Mouse (Mus musculus): ENCODE results near the gene Rnpepl1. TPM values are rescaled to one million over a fixed set of nuclear protein-coding genes. Genes with fewer than 3 reads are reported as not detected.

Rnpepl1 gene
- total RNA-seq (2021): 10 to 100 TPM; 36.1 to 40.2 TPM
- long read RNA-seq, experiment 1, full-length matches to known transcripts: 14 of 44 reads
- long read RNA-seq, experiment 1, partial matches to known transcripts: 5 of 44 reads
- long read RNA-seq, experiment 1, other reads (novel, unspliced or antisense): 25 of 44 reads
- long read RNA-seq, experiment 2, transcript Rnpepl1-201 (11 exons, 3,337 nt): major isoform, 14 of 35 reads
- long read RNA-seq, experiment 2, partial matches to known transcripts: 5 of 35 reads
- long read RNA-seq, experiment 2, other reads (novel, unspliced or antisense): 14 of 35 reads

GRCm38 (mm10) chr1:92910239-92910885 lies at the start of gene Rnpepl1:
Gene Rnpepl1, plus strand, starts transcription at chr1:92910783.
- DNase-seq (ENCODE audit: low spot score in 2 of 2): peak; percentile 76
- Histone ChIP-seq H3K27ac (peak within 1 kb of the TSS; percentile 94), H3K4me3 (peak within 1 kb of the TSS; percentile 91)
- peak; percentile 73 for TF ChIP-seq CTCF (conservative IDR thresholded peaks at IDR 0.05)

- H3K27ac ChIP-seq: no peak overlapping the region
- no peak for DNase-seq (ENCODE audit: low spot score in 2 of 2)
- H3K4me3 ChIP-seq: no peak overlapping the region
- no peak for TF ChIP-seq CTCF (conservative IDR thresholded peaks at IDR 0.05)
These were observed 49.1 kb upstream of the Rnpepl1 start for GRCm38 (mm10) chr1:92861503-92861902.

- Histone ChIP-seq H3K27ac (no peak overlapping the region), H3K4me3 (no peak overlapping the region)
- DNase-seq (ENCODE audit: low spot score in 2 of 2): no peak
- no peak for TF ChIP-seq CTCF (conservative IDR thresholded peaks at IDR 0.05)
These were observed 47.3 kb upstream of the Rnpepl1 start for GRCm38 (mm10) chr1:92863268-92863667.

GRCm38 (mm10) chr1:92866170-92866569 lies 44.4 kb upstream of the Rnpepl1 start:
- TF ChIP-seq CTCF (conservative IDR thresholded peaks at IDR 0.05): no peak
- no peak overlapping the region for H3K4me3 ChIP-seq
- no peak for DNase-seq (ENCODE audit: low spot score in 2 of 2)
- H3K27ac ChIP-seq: no peak overlapping the region

- Histone ChIP-seq H3K4me3 (no peak overlapping the region), H3K27ac (no peak overlapping the region)
- DNase-seq (ENCODE audit: low spot score in 2 of 2): no peak
- no peak for TF ChIP-seq CTCF (conservative IDR thresholded peaks at IDR 0.05)
These were observed 40.6 kb upstream of the Rnpepl1 start for GRCm38 (mm10) chr1:92869985-92870384.

- no peak overlapping the region for H3K4me3 ChIP-seq
- DNase-seq (ENCODE audit: low spot score in 2 of 2): no peak
- H3K27ac ChIP-seq: no peak overlapping the region
- no peak for TF ChIP-seq CTCF (conservative IDR thresholded peaks at IDR 0.05)
These were observed 37.9 kb upstream of the Rnpepl1 start for GRCm38 (mm10) chr1:92872666-92873065.

GRCm38 (mm10) chr1:92874011-92874410 lies 36.6 kb upstream of the Rnpepl1 start:
- DNase-seq (ENCODE audit: low spot score in 2 of 2): no peak
- Histone ChIP-seq H3K4me3 (no peak overlapping the region), H3K27ac (no peak overlapping the region)
- TF ChIP-seq CTCF (conservative IDR thresholded peaks at IDR 0.05): no peak

- H3K27ac ChIP-seq: no peak overlapping the region
- no peak for TF ChIP-seq CTCF (conservative IDR thresholded peaks at IDR 0.05)
- no peak for DNase-seq (ENCODE audit: low spot score in 2 of 2)
- H3K4me3 ChIP-seq: no peak overlapping the region
These were observed 35.0 kb upstream of the Rnpepl1 start for GRCm38 (mm10) chr1:92875360-92876111.

- no peak overlapping the region for H3K4me3 ChIP-seq
- DNase-seq (ENCODE audit: low spot score in 2 of 2): no peak
- no peak for TF ChIP-seq CTCF (conservative IDR thresholded peaks at IDR 0.05)
- no peak overlapping the region for H3K27ac ChIP-seq
These were observed 33.1 kb upstream of the Rnpepl1 start for GRCm38 (mm10) chr1:92877431-92877978.

GRCm38 (mm10) chr1:92878066-92878741 lies 32.4 kb upstream of the Rnpepl1 start:
- TF ChIP-seq CTCF (conservative IDR thresholded peaks at IDR 0.05): no peak
- no peak for DNase-seq (ENCODE audit: low spot score in 2 of 2)
- Histone ChIP-seq H3K27ac (no peak overlapping the region), H3K4me3 (no peak overlapping the region)

- Histone ChIP-seq H3K4me3 (no peak overlapping the region), H3K27ac (peak overlapping the region; percentile 43; the same call in 1 of the 2 replicates)
- no peak for TF ChIP-seq CTCF (conservative IDR thresholded peaks at IDR 0.05)
- peak; percentile 54 to 57 for DNase-seq (ENCODE audit: low spot score in 2 of 2)
These were observed 31.3 kb upstream of the Rnpepl1 start for GRCm38 (mm10) chr1:92879266-92879665.

GRCm38 (mm10) chr1:92880101-92880500 lies 30.5 kb upstream of the Rnpepl1 start:
- no peak for DNase-seq (ENCODE audit: low spot score in 2 of 2)
- Histone ChIP-seq H3K4me3 (no peak overlapping the region), H3K27ac (no peak overlapping the region)
- no peak for TF ChIP-seq CTCF (conservative IDR thresholded peaks at IDR 0.05)

Measured in layer of hippocampus, adult 2 months (tissue).